In genomic region chr3:21860915-21861635, GRCm38 (mm10) we compare ENCODE assay signal across 14 mouse cellular contexts.
"Had no signal": no experiment of that assay in that cellular context is flagged by ENCODE, and none has a peak within 500 bp of the region (broad histone marks: within the 10 kb centered on the region; RNA-seq: fewer than 3 reads in every experiment).

No protein-coding gene starts in this region.

- DNase-seq: lung, adult 2 months; lung, postnatal 36 days; retina, postnatal 1 day; right cerebral cortex, postnatal 4 days; spleen, adult 18-20 months; thymus, adult 18-20 months; thymus, postnatal 14 days had no signal

- H3K9ac ChIP-seq: liver, embryonic 15.5 days; midbrain, embryonic 13.5 days had no signal

- H3K27me3 ChIP-seq: liver, embryonic 15.5 days; midbrain, embryonic 13.5 days had no signal

- H3K9me3 ChIP-seq: limb, embryonic 10.5 days; liver, embryonic 15.5 days; midbrain, embryonic 13.5 days had no signal

- H3K36me3 ChIP-seq: limb, embryonic 10.5 days; liver, embryonic 15.5 days; midbrain, embryonic 13.5 days had no signal

- H3K27ac ChIP-seq: left cerebral cortex, adult 2 months; limb, embryonic 10.5 days; liver, embryonic 15.5 days; midbrain, embryonic 13.5 days had no signal

- H3K4me3 ChIP-seq: left cerebral cortex, adult 2 months; limb, embryonic 10.5 days; liver, embryonic 15.5 days; midbrain, embryonic 13.5 days; myocyte had no signal

- H3K4me1 ChIP-seq: liver, embryonic 15.5 days; midbrain, embryonic 13.5 days had no signal

- ATAC-seq: lung, postnatal 0 days; midbrain, embryonic 13.5 days had no signal

- H3K4me2 ChIP-seq: liver, embryonic 11.5 days; liver, embryonic 15.5 days; midbrain, embryonic 13.5 days had no signal
